Mouse (Mus musculus): Measurements from ENCODE around the gene Cdk19.

Cdk19 gene

DNA sequence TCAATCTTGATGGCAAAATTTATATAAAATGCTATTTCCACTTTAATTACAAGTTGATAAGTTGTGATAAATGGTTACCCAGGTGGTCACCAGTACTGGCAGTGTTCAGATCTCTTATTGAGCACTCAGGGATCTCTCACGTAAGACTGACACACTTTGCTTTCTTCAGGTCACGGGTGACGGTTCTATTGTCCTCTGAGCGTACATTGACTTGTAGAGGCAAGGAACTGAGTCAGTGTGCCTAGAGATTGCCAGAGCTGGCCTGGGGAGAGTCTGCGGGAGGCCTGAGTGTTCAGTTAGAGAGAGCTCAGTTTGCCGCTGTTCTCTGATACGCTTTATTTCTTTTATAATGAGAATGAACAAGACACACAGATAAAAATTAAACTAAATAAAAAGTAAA is 104.0 kb downstream of the Cdk19 start:
- no peak for DNase-seq (ENCODE audit: low read depth)

DNA sequence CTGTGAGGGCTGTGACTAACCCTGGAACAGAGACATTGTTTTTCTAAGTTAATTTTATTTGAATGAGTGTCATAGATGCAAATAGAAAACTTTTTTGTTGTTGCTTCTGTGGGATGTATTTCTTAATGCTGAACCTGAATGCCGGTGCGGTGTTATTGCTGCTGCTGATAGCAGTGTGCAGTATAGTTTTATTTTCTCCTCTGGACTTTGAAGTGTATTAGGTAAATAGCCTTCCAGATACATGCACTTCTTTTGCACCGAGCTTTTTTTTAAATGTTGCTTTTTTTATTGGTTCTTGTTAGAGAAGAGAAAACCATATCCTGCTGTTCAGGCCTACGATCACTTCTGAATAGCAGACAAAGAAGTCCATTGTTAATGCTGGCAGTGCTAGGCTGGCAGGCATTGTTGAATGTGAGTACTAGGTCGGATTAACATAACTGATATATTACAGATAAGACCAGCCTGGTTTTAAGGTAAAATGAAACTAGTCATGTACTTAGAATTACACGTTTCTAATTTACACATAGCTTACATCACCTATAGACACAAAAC is 104.5 kb downstream of the Cdk19 start:
- DNase-seq (ENCODE audit: low read depth): no peak

DNA sequence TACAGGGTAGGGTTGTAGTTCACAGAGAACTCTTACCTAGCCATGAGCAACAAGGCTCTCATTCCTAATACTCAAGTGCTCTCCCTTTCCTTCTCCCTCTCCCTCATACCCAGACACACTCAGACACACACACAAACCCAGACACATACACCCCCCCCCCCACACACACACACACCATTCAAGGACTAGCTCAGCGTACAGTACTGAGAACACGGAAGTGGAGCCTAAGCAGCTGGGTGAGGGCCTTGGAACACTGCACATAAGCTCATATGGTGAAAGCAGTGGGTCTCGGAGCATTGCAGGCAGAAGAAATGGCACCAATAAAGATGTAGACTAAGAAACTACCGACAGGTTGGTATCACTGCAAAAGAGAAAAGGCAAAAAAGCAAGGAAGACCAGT is 105.2 kb downstream of the Cdk19 start:
- no peak for DNase-seq (ENCODE audit: low read depth)

DNA sequence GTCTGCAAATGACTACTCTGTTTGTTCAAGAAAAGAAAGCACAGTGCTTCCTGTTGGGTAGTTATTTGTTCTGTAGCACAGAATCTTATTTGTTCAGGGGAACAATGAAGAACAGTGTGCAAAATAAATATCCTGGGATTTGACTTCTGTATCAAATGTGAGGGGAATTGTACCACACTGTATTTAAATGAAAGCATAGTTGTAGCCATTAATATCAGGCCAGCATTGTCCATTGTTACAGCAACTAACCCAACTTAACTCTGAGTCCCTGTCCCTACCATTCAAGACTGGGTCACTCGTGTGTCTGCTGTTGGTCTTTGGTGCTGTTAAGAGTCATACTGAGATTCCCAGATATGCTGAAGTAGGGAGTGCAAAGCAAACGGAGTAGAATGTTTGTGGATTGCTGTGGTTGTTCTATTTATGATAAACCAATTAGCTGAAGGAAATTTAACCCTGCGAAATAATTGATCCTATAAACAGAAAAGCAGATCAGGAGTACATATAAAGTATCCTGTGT is 106.8 kb downstream of the Cdk19 start:
- DNase-seq (ENCODE audit: low read depth): no peak

DNA sequence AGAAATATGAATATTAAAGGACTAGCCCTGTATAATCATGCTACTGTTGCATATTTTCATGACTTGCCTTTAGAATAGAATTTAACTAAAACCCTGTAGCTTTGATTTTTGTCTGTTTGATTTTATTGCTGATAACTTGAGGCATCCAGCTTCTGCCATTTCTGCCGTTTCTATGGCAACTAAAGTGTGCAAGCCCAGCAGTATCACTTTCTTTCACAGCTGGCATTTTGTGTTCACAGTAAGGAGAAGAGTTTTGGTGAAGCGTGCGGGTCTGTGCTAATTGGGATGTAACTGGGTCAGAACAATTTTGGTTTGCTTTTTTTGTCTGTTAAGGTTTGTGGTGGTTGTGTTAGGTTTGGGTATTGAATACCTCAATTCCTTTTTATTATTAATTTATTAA is 107.3 kb downstream of the Cdk19 start:
- peak; percentile 59 for DNase-seq (ENCODE audit: low read depth)

DNA sequence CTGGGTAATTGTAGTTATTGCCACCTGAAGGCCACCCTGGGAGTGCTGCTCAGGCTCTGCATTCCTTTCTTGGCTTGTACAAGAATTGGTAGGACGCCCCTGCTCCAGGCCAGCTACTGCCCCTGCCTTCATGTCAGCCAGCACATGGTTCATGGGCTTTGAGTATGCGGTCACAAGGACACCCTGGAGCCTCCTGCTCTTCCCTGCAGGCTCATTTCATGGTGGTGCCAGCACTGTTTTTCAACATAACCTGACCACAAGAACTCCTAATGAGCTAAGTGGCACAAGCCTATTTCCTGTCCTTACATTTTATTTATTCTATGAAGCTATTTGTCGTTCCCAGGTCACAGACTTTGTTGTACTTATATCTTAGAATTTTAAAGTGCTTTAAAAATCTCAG is 107.9 kb downstream of the Cdk19 start:
- DNase-seq (ENCODE audit: low read depth): peak; percentile 51

DNA sequence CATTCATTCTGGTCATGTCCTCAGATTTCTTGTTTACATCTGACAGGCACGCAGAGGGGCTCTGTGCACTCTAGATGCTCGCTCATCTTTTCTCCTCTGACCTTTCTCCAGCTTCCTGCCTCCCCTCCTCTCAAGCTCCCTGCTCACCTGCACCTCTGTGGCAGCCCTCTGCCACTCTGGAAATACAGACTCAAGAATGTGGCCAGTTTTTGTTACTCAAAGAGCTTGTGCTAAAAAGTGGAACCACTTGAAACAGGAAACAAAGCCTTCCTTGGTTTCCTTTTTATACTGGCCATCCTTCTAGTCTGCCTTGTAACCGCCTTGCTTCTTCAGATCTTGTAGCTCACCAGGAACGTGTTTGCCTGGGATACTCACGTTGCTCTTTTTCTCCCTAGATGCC is 108.6 kb downstream of the Cdk19 start:
- DNase-seq (ENCODE audit: low read depth): no peak

DNA sequence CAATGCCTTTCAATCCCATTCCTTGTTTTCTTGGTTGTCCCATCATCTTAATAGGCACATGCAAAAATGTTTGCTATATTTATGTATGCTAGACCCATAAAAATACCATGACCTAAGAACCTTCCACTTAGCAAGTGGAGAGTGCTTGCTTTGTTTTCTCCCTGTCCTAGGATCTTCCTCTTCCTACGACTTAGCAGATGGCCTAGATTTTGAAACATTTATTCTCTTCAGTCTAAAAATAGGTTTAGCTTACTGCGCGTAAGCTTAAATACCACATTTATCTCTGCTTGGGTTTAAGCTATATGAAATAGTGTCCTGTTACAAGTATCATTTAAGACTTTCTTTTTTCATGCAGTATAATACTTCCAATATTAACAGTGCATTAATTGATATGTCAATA is 109.1 kb downstream of the Cdk19 start:
- DNase-seq (ENCODE audit: low read depth): no peak

DNA sequence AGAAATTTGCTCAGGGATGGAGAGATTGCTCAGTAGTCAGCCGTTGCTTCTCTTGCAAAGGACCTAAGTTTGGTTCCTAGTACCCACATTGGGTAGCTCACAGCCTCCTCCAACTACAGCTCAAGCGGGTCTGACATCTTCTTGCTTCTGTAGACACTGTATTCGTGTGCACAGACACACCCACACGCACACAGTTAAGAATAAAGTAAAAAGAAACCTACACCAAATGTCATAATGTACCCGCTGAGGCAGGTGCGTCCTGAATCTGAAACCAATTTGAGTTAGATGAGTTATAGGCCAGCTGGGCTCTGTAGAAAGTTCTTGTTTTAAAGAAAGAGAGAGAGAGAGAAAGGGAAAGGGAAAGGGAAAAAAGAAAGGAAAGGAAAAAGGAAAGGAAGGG is 110.2 kb downstream of the Cdk19 start:
- DNase-seq (ENCODE audit: low read depth): peak; percentile 68

DNA sequence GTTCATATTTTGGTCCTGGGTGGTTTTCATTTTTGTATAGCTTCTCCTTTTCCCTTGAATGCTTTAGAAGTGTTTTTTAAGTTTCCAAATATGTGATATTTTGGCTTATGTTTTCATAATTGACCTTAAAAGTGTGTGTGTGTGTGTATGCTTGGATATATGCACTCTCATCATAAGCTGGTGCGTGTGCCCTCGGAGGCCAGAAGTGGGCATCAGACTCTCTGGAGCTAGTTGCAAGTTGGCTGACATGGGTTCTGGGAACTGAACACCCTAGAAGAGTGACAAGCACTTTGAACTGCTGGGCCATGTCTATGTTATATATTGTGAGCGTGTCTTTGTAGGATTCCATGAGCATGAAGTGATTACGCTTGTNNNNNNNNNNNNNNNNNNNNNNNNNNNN is 110.8 kb downstream of the Cdk19 start:
- DNase-seq (ENCODE audit: low read depth): no peak

DNA sequence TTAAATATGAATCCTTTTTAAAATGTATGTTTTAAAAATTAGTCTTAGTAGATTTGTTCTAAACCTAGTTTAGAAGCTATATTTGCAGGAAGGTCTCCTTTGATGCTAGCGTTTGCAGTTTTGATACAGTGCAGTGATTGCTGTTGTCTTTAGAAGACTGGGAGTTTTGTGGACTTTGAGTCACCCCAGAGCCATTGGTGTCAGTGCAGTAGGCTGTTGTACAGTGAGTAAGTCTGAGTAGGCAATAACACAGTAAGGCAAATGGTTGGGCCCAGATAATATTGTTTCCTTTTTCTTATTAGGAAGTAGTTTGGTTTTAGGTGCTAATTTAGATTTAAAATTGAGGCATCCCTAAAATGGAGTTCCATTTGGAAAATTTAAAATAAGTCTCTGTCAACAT is 117.8 kb downstream of the Cdk19 start:
- no peak for DNase-seq (ENCODE audit: low read depth)

DNA sequence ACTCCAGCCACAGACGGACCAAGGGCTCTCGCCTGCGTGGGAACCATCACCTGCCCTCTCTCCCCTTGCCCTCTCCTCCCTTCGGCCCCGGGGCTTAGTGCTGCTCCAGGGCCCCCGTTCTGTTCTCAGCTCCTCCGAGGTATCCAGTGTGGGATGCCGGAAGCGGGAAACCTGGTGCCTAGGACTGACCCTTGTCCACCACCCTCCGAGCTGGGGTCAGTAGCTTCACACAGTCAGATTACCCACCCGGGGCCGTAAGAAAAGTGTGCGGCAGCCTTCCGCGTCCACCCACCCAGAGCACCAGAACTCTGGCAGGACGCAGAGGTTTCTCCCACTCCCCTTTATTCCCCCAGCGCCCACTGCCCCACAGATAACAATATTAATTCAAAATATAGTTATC is 119.8 kb downstream of the Cdk19 start:
- no peak for DNase-seq (ENCODE audit: low read depth)

DNA sequence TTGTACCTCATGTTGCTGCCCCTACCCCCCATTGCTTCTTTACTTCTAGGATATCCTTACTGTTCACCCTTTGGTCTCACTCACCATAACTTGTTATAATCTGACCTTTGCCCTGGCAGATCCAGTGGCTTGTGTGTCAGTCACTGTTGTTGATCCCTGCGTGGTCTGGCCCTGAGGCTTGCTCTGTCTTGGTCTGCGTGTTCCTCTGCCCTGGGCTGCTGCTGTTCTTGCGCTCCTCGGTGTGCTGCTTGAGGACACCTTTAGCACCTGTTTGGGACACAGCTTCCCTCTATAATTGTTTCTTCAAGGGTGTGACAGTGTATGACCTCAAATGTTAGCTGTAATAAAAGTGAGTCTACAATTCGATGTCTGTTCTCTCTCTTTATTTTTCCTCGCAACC is 122.0 kb downstream of the Cdk19 start:
- no peak for DNase-seq (ENCODE audit: low read depth)

DNA sequence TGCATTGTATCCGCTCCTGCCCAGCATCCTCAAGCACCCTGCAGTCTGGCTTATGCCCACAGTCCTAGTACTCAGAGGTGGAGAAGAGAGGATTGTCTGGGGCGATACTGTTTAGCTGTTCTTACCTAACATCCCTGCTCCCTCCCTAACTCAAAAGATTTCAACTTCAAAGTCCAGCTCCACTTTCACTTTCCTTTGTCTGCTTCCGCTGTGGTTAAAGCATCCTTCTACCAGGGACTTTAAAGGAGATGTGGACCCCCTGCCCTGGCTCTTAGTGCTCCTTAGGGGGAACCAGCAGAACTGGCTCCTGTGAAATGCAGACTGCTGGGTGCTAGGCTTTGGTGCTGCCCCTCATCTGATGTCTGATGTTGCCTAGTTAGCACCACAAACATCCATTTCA is 122.9 kb downstream of the Cdk19 start:
- peak; percentile 67 for DNase-seq (ENCODE audit: low read depth)

DNA sequence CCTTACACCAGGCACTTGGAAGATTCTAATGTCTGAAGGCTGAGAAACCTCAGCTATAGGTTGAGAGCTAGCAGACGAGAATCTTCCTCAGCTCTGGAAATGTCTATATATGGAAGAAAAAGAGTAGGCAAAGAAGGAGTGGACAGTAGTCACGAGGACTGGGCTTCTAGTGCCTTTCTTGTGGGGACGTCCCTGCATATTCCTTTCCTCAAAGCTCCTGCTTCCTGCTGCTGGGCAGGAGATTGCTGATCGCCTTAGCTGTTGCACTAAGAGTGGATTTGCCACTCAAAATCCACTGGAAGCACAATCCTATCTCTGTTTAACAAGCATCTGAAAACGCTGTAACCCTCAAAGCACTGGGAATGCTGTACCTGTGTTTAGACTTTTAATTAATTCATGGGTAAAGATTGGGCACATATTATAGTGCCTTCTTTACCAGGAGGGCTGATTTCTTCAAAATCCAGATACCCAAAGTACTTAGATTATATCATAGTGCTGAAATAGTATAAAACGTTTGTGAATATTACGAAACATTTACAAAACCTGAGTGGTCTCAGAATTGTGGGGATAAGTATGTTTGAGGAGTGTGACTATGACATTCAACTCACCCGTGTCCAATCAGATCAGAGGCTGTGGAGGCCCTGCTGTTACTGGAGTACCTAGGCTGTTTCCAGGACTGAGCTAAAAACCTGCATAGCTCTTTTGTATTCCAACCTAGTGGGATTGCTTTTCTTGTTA is 128.0 kb downstream of the Cdk19 start:
- no peak for DNase-seq (ENCODE audit: low read depth)

DNA sequence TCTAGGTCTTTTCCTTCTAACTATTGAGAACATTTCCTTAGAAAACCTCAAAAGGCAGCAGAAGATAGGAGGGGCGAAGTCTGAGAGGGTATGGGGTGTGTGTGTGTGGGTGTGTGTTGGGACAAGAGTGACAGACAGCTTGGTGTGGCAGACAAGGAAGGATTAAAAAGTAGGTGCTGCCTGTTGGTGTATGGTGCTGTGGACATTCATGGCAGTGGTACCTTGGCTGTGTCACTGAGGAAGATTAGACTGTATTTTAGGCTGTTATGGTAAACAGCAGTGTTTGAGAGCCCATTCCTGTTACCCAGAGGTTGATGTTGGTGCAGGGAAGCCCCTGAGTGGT is 128.5 kb downstream of the Cdk19 start:
- no peak for DNase-seq (ENCODE audit: low read depth)

DNA sequence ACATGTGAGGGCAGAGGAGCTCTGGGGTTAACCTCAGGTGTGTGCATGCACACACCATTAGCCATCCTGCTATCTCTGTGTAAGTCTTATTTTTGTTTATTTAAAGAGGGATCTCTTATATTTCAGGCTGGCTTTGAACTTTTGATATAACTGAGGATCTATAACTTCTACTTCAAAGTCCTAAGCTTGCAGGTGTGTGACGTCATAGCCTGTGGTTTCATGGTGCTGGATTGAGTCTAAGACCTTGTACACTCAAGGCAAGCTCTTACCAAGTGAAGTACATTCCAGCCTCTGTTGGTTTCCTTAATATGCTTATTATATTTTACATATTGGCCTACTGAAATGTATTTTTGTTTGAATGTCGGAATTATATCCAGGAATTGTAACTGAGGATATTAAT is 129.8 kb downstream of the Cdk19 start:
- no peak for DNase-seq (ENCODE audit: low read depth)

DNA sequence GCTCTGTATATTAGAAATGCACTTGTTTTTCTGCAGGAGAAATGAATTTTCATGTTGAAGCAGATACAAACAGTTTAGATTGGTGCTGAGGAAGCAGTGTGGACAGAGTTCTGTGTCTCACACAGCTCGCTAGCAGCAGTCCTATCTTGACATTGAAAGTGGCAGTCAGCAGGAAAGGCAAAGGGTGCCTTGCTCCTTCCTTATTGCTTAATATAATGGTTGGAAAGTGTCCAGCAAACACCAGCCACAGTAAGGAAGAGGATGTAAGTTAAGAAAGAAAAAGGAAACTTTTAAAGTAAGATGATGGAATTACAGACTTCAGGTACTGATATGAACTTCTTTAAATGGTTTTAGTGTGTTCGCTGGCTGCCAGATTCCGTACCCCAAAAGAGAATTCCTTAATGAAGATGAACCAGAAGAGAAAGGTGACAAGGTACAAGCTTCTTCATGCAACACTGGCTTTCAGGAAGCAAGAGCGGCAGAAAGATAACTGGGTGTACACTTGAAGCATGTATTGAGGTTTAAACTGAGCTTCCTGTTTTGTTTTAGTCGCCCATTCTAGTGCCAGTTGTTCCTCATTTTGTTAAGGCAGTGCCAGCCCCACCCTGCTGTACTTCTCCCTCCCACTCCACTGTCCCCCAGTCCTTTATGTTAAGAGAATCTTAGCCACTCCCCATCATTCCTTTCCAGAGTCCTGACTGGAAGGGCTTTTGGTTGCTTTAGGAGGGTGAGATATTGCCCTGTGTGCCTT is 137.3 kb downstream of the Cdk19 start:
- DNase-seq (ENCODE audit: low read depth): peak; percentile 62

DNA sequence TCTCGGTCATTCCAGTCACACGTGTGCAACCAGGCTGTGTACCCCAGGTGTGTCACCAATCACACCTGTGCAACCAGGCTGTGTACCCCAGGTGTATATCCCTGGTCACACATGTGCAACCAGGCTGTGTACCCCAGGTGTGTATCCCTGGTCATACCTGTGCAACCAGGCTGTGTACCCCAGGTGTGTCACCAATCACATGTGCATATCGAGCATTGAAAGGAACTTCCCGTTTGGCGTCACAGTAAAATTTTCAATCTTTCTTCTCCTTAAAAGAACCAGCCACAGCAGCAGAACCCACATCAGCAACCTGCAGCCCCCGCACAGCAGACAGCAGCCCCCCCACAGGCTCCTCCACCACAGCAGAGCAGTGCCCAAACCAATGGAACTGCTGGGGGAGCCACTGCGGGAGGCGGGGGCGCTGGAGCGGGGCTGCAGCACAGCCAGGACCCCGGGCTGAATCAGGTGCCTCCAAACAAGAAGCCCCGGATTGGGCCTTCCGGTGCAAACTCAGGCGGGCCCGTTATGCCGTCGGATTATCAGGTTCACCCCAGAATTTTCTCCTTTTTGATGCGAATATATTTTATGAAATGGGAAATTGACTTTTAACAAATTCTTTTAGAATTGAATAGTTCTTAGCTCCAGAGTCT is 138.2 kb downstream of the Cdk19 start:
- no peak for DNase-seq (ENCODE audit: low read depth)

DNA sequence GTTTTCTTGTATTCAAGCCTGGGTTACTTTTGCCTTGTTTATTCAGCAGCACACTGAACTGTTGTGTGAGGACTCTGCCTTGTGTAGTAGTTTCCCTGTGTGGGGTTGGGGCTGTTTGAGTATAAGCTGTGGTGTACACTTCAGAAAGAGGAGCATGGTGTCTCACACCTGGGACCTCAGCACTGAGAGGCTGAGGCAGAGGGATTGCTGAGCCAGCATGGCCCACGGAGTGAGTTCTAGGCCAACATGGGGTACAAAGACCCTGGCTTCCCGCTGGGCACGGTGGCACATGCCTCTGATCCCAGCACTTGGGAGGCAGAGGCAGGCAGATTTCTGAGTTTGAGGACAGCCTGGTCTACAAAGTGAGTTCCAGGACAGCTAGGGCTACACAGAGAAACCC is 139.3 kb downstream of the Cdk19 start:
- DNase-seq (ENCODE audit: low read depth): peak; percentile 29

DNA sequence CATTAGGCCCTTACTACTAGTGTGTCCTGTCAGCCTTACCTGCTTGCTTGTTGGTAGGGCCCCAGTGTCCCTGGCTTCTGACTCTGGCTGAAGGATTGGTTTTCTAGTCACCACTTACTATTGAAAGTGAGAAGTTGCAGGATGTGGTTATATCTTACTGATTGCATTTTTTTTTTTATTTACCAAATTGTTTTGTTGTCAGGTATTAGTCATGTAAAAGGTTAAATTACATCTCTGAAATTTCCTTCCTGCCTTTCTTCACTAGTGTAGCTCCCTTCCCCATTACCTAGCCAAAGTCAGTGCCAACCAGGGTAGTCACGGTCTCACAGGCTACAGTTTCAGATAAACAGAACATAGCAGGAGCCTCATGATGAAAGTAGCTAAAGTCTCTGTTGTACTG is 139.9 kb downstream of the Cdk19 start:
- DNase-seq (ENCODE audit: low read depth): peak; percentile 71

DNA sequence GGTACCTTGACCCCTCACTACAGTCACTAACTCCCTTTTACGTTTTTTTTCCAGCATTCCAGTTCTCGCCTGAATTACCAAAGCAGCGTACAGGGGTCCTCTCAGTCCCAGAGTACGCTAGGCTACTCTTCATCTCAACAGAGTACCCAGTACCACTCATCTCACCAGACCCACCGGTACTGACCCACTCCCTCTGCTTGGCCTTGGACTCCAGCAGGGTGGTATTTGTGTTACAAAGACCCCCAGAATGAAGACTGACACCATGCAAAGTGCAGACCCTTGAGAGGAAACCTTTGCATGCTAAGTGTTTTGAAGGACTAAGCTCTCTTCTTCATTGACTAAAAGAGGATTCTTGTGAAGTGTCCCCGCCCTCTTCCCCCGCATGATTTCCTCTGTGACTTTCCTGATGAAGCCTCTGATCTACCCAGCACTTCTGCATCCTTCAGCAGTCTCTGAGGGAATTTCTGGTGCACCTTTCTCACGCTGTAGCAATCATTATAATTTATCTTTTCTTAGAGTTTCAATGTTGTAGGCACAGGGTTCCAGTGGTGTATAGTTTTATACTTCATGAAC is 140.3 kb downstream of the Cdk19 start:
- peak; percentile 54 for DNase-seq (ENCODE audit: low read depth)

DNA sequence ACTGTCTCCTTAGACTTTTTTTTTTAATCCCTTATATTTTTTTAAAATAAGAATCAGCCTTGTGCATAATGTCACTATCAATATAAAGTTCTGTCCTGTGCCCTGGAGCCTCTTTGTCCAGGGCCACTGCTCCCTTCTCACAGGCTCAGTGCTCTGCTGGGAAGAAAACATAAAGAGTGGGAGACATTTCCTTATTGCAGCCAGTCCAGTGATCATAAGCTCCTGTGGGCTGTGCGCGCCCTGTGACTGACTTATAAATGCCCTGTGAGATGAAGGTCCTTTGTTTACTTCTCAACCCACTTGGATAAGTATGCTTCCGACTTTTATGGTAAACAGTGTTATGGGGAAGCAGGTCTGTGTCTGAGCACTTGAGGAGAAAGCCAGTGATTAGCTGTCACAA is 142.2 kb downstream of the Cdk19 start:
- no peak for DNase-seq (ENCODE audit: low read depth)
